Mouse (Mus musculus) frontal cortex, postnatal 25 days (tissue): ENCODE measurements around the gene Kif1a.

ENCODE experiments used
- DNase-seq, 2 experiments: peaks; one replicate each; pipeline ENCODE4 v3.0.0; 2022; ENCODE audit warnings: low spot score in 2 of 2

Kif1a gene

DNA sequence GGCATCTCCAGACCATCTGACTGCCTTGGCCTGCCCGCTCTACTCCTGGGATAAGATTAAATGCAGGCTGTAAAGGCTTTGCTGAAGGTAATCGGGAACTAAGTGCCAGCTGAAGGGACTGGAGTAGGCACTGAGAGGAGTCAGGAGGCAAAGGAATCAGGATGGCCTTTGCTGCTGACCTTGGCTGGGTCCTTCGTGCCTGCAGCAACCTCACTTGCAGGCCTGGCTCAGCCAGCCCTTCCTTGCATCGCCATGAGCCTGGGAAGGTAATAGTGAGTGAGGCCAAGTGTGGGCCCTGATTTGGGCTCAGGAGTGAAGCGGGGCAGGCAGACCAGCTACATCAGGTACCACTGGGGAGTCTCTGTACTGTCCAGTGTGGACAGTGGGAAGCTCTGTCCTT is 2.8 kb downstream of the Kif1a start:
- no peak for DNase-seq

DNA sequence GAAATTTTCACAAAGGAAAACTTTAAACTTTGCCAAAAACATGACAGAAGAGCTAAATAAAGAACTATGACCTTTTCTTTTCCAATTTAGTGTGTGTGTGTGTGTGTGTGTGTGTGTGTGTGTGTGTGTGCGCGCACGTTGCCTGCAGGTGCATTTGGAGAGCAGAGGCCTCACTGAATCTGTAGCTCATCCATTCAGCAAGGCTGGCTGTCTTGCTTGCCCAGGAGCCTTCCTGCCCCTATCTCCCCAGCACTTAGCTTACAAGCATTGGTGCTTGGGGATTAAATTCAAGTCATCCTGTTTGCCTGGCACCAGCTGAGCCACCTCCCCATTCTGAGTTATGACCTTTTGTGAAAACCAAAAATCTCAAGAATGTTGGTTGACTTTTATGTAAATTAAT is 9.2 kb downstream of the Kif1a start:
- DNase-seq = no peak

DNA sequence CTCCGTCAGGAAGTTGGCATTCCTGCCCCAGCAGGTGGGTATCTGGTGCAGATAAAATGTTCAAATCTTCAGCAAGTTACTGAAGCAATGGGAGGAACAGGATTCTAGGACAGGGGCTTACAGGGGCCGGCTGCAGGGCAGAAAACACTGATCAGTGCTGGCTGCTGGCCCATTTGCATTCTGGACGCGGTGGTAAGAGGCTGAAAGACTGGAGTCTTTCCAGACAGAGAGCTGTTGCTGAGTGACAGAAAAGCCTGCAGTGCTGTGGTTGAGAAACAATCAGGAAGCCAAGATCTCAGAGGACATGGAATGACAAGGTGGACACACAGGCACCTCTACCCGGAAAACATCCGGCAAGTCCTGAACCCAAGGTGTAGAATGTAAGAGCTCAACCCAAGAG is 16.6 kb downstream of the Kif1a start:
- DNase-seq = no peak

DNA sequence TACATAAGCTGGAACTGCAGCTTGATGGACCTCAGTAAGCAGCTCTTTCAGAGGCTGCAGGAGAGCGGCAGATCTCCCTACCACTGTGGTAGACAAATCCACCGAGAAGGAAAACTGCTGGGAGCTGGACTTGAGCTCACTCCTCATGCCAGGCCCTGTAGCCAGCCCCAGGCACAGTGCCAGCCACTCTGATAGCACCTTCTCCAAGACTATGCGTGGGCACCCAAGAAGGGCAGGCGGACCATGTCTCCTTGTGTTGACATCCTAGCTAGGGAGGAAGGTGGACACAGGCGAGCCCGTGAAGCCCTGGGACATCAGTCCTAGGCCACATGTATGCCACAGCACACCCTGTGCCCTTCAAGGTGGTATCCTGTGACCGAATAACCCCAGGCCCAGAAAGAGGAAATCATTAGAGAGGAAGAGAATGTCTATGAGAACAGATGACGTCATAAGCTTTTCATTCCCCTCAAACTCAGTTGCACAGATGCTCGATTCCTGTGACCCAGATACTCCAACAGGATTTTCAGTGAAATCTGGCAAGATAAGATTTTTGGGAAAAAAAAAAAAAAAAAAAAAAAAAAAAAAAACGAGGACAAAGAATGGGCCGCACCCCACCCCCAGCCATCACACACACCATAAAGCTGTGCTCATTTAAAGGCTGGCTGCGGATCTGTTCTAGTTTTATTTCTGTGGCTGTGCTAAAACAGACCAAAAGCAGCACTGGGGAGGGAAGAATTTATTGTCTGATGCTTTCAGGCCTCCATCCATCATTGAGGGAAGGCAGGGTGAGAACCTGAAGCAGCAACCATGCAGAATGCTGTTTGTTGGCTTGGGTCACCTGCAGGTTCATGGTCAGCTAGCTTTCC is 18.1 kb downstream of the Kif1a start:
- DNase-seq = no peak

DNA sequence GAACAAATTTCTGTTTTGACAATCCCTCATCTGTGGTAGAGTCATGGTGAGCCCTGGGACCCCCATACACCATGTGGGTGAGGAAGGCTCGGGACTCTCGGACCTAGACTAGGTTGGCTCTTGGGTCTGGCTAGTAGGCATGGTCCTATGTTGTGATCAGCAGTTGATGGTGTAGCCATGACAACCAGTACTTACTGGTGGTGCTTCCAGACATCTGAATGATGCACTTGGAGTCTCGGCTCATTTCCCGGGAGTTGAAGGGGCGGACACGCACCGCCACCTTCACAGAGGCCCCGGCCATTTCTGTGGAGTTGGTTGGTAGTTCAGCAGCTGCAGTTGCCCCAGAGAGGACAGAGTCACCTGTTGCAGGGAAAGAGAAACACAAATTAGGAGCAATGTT is 19.6 kb downstream of the Kif1a start:
- DNase-seq = no peak

DNA sequence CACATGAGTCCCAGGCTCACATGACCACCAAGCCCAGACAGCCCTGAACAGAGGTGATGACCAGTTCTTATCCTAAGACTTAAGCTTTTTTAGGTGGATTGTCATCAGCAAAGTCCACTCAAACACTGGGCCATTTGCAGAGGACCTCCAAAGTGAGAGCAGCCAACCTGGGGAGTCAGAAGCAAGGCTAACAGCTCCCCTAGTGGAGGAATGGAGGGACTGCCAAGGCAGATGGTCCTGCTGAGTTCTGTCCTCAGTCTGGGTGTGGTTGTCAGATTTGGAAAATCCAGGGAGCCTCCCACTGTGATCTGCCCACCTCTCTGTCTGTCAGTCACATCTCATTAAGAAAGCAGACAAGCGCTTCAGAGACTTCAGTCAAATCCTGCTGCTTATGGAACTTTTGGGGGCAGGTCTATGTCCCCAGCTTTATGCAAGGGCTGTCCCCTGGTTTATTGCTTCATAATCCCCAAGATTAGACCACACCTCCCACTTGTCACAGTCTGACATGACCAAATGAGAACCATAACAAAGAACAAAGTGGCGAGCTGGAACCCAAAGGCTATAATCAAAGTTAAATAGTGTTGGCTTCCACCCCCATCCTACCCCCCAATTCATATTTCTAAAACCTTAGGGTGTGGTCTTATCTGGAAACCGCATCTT is 20.7 kb downstream of the Kif1a start:
- DNase-seq = peak in 1 of 2 experiments; percentile 40

DNA sequence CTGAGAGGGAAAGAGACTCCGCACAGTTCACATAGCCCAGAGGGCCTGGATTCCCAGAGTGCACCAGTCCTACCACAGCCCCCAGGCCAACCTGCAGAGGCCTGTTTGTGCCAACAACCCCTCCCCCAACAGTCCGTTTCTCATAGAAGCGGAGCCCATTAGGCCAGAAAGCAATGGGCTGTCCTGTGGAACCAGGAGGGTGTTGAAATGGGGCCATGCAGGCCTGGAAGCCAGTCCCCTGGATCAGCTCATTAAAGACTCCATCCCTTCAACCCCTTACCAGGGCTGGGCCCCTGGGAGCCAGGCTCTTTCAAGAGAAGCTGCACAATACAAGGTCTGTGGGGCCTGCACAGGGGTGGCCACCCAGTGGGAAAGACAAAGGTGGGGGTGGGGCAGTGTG is 22.1 kb downstream of the Kif1a start:
- no peak for DNase-seq

DNA sequence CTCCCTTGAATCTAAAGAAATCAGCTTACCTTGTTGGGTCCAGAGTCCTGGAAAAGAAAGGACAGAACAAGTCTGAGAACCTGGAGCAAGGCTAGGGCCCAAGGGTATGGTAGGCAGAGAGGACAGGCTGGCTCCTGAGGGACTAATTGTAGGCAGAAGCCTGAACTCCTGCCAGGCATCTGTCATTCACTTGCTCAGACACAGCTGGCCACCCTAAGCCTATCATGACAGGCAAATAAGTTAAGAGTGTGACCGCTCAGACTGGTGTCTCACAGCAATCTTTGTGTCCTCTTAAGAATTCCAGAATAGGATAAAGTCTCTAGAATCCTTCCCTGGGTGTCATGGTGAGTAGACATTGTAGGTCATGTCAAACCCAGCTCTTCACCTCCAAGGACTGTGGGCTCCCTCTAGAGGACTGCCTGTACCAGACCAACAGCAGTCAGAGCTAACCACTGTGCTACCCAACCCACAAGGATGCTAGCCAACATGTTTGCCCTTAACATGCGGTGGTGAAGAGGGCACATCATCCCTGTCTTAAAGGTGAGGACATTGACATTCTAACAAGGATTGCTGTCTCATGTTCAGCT is 29.4 kb downstream of the Kif1a start:
- DNase-seq = no peak

DNA sequence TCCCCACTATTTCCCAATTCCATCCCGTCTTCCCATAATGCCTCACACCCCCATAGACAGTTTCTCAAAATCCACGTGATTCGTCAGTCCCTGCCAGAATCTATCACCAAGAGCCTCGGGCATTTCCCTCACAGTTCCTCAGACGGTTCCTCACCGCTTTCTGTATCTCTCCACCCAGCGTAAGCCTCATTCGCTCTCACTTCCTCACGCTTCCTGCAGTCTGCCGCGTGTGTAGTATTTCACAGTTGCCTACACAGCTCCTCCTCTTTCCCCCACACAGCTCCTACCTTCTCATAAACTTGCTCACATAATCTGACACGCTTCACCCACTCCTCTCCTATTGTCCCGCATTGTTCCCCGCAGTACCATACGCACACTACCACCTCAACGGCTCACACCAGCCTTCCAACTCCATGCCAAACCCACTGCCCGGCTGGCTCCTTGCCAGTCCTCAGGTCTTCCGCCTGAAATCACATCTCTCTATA is 30.2 kb downstream of the Kif1a start:
- DNase-seq = no peak

DNA sequence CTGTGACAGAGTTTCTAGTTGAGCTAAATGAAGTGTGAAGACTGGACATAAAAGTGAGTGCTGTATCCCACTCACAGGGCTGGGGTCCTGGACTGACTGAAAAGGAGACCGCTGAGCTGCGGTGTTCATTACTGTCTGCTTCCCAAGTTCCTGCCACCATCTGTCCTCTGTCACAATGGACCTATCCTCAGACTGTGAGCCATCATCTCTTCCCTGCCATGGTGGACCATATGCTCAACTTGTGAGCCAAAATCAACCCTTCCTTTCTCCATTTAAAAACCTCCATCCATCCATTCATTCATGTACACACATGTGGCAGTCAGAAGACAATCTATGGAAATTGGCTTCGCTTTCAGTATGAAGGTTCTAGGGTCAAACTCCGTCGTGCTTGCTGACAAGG is 30.9 kb downstream of the Kif1a start:
- DNase-seq = no peak

DNA sequence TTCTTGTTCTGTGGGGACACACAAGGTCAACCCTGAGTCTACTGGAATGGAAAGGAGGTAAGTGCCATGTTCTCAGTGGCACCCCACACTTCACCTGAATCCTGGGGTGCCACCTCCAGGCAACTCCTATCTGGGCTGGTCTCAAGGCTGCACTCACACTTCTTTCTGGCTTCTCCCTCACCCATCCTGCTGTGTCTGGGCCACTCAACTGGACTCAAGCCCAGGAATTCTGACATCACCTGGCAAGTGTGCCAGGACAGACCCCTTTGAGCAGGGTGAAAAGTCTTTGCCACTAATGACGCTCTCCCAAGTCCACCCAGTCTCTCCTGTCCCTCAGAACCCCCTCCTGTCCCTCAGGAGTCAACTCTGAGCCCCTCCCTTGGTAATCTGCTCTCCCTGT is 33.2 kb downstream of the Kif1a start:
- no peak for DNase-seq

DNA sequence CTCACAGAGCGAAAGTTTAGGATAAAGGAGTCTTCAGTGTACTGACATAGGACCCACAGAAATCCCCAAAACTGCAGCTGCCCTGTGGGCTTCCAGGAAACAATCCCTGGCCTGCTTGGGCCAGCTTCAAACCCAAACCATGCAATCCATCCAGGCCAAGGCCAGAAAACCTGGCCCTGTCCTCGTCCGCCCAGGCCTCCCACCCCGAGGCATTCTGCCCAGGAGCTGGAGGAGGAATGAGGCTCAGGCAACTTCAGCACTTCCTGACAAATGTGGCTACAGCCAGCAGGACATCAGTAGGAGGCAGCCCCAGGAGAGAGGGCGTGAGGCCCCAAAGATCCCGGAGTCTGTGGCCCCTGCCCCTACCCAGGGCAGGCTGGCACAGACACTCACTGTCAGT is 36.1 kb downstream of the Kif1a start:
- DNase-seq = no peak

DNA sequence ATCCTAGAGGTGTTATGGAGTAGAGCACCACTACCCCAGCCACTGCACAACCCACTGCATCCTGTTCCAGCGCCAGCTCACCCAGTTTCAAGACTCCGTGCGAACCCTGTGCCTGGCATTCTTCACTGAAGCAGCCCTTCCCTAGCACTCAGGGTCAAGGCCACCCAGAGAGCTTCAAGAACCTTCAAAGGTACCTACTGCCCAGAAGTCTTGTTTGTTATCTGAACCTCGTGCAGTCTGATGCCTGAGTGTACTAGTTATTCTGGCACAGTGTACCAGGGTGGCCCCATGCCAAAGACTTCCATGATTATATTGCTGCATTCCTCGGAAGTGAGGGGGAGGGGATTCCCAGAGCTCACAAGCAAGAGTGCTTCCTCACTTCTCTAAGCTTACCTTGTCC is 38.1 kb downstream of the Kif1a start:
- DNase-seq = no peak

DNA sequence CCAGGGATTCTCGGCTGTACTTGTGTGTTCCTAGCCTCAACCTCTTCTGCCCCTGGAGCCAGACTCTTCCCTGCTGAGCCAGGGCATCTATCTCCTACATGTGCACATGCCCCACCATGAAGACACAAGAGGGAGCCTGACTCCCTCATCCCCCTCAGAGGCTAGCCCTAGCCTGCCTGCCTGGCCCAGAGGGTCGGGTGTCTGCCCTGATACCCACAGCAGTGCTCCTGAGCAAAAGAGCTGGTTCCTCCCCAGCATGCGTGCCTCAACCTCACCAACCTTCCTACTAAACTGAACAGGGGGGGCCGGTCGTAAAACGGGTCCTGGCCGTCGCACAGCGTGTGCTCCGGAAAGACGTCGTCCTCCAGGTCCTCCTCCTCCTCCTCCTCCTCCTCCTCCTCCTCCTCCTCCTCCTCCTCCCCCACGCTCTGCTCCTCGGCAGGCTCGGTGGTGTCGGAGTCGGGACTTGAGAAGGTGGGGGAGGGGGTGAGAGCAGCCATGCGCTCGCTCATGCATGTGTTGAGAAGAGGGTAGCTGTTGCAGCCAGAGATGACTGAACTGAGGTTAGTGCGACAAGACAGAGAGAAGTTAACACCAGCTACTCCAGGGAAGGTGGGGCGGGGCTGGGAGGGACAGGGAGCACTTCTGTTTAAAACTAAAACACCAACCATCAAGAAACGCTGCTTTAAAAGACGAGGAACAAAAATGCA is 50.5 kb downstream of the Kif1a start:
- DNase-seq = no peak

DNA sequence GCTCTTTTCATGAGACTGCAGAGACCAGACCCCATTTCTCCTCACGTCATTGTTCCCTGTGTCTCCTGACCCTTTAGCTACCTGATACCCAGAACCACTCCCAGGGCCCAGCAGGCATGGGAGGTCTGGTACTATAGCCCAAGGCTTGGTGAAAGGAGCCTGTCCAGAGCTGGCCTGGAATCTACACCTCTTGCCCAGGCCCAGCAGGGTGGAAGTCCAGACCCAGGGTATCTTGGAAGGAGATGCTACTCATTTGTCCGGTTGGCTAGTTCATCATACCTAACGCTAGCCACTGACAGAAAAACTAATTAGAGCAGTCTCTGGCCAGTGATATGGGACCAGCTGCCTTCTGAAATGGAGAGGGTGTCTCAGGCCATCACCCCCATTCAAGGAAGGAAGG is 51.7 kb downstream of the Kif1a start:
- DNase-seq = no peak

DNA sequence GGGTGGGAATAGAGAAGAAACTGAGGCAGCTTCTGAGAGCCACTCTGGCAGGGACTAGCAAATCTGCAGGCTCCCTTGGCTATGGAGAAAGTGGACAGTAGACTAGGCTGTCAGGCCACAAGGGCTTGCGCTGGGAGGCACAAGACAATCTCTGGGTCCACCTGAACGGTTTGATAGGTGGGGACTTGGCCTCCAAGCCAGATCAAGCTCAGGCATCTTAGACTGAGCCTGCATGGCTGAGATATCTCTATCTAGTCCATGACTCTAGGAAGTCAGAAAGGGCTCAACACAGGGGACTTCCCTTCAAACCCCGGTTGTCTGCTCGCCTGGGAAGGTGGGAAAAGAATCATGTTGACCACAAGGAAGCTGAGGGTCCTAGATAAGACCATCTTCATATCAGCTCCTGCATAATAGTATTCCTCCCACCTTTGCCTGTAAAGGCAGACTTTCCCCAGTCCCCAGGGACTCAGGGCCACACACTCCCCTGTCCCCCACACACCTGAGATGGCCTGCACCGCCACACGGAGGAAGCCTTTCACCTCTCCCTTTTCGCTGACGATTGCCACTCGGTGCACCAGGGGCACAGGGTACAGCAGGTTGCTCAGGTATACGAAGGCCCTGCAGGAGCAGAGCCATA is 55.5 kb downstream of the Kif1a start:
- DNase-seq = no peak

DNA sequence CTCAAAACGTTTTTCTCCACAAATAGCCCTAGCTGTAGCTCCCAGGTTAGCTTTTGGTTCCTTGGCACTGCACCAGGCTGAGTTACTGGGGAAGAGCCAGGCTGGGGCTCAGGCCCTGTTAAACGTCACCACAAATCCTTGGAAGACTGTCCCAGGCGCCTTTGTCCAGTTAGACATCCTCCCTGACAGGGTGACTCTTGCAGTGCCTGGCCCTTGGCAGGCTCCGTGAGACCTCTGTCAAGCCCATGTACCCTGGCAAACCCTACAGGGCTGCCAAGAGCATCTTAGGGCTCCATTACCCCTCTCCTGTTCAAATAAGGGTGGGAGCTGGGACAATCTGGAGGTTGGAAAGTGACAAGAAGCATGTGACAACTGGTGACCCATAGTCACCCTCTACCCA is 65.8 kb downstream of the Kif1a start:
- DNase-seq = no peak

DNA sequence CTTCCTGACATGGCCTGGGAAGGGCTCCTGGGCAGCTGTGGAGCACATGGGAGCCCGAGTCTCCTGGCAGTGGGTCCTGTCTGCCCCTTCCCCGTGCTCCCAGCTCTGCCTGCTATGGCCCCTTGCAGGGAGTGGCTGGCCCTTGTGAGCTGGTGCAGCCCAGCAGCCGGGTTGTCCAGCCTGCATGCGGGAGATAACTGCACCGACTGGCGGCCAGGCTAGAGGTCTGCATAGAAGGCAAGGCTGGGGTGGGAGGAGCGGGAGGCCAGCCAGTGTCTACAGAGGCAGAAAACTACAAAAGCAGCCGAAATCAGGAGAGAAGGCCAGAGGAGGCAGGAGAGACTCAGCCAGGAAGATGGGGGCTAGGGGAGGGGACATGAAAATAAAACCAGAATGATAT is 67.8 kb downstream of the Kif1a start:
- no peak for DNase-seq

DNA sequence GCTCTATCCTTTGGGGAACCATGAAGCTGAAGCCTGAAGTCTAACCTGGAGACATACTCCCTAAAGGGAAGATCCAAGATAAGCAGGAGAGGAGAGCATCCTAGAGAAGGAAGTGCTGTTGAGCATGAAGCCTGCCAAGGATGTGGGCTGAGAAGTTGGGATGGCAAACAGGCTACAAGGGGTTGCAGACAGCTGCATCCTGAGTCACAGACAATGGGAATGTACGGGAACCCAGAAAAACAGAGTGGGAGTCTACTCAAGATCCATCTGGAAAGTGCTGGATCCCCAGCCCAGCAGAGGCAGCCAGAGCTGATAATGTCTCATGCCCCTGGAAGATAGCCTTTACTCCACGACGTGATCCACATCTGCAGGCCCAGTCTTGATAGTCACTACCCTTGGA is 70.6 kb downstream of the Kif1a start:
- DNase-seq = no peak

DNA sequence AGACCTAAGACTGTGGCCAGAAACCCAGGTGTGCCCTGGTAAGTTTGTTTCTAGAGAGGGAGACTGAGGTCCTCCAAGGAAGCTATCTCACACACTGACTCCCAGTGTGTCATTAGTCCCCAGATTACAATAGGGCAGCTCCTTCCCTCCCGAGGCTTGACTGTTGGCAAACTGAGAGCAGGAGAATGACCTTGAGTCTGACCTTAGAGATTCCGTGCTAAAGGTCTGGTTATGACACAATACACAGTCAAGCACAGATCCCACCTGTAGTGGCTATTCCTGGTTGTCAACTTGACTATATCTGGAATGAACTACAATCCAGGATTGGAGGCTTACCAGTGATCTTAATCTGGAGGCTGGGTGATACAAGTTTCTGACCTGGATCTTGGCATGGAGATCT is 71.7 kb downstream of the Kif1a start:
- no peak for DNase-seq

DNA sequence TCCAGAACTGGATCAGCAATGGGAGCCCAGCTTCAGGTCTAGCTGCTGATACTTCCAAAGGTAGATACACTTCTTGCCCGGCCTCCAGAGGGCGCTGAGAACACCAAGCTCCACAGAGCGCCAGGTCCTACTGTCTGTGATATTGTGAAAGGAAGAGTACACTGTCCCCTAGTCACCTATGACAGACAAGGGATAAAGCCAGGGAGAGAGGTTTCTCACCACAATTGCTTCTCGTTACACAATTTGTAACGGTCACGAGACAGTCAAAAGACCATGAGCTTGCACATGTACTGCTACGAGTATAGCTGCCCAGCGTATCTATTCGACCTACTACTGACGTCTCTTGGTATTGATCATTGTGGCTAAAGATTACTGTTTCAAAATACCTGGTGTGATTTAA is 72.4 kb downstream of the Kif1a start:
- no peak for DNase-seq

DNA sequence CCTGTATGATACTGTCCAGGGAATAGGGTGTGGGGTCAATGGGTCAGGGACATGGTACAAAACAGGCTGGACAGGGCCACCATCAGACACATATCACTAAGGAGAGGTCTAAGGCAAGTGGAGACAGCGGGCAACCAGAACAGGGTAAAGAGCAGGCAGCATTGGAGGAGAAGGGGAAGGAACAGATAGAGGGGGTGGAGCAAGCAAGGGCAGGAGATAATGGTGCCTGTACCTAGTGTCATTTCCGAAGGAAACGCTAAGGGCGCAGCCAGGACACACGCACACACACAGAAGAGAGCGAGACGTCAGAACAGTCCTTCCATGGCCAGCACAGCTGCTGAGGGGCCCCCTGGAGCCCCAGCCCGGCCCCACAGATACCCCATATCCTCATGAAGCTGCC is 75.2 kb downstream of the Kif1a start:
- no peak for DNase-seq
